Mouse (Mus musculus) liver, embryonic 14.5 days (tissue): ENCODE measurements around the gene Pafah1b2.

Experiments used
- CTCF ChIP-seq: IDR thresholded peaks from 2 replicates; pipeline ENCODE4 v1.5.1; 2016; ENCODE audit warnings: antibody characterized with exemption, low read depth, control low read depth
- EP300 ChIP-seq: IDR thresholded peaks from 2 replicates; pipeline ENCODE4 v1.6.1; 2016; ENCODE audit warnings: antibody characterized with exemption, low read depth

DNA sequence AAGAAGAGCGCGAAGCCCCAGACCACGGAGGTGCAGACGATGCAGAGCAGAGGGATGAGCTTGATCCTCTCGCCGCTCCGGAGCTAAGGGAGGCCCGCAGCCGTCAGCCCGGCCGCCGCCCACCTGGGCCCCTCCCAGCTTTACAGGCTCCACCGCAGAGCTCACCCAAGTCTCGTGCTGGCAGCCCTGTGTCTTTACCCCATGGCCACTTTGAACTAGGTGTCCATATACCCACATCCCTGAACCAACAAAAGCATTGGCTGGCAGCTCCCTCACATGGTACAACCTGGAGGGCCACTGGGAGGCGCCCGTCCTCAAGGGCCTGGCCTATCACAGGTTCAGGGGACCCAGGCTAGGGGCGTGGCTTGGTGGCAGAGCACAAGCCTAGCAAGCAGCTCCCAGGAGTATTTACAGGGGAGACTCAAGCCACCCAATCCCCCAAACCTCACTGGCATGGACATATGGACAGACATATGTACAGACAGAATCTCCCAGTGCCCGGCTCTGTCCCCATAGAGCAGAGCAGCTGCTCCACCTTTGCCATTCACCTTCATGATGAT lies 71.1 kb downstream of the Pafah1b2 start:
- TF ChIP-seq CTCF = peak; percentile 78
- no peak for TF ChIP-seq EP300
